Mouse (Mus musculus): ENCODE results near the gene Serpina1e.

DNA sequence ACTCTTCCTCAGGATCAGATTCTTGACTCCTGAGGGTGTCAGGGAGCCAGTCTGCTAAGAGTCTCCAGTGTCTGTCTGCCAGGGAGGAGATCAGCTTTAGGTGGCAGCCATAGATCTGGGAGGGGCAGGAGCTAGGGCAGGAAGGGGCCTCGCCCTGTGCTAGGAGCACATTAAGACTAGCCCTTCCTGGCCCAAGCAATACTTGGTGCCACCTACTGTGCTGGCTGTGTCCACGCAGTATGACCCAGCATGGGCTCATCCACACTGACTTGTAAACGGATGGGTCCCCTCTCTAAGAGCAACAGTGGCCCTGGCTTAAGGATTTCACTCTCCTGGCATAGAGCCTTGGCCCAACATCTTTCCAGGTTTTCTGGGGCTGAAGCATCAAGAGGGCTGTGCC, at the start of gene Serpina1e:
- TF ChIP-seq CTCF (IDR thresholded peaks at IDR 0.05; ENCODE audit: extremely low read depth, insufficient read length, insufficient replicate concordance, low read depth, low read length): no peak
- TF ChIP-seq POLR2A (IDR thresholded peaks at IDR 0.05; ENCODE audit: low read depth, low read length): no peak
